Mouse (Mus musculus): ENCODE measurements around the gene Casr.

Casr gene

DNA sequence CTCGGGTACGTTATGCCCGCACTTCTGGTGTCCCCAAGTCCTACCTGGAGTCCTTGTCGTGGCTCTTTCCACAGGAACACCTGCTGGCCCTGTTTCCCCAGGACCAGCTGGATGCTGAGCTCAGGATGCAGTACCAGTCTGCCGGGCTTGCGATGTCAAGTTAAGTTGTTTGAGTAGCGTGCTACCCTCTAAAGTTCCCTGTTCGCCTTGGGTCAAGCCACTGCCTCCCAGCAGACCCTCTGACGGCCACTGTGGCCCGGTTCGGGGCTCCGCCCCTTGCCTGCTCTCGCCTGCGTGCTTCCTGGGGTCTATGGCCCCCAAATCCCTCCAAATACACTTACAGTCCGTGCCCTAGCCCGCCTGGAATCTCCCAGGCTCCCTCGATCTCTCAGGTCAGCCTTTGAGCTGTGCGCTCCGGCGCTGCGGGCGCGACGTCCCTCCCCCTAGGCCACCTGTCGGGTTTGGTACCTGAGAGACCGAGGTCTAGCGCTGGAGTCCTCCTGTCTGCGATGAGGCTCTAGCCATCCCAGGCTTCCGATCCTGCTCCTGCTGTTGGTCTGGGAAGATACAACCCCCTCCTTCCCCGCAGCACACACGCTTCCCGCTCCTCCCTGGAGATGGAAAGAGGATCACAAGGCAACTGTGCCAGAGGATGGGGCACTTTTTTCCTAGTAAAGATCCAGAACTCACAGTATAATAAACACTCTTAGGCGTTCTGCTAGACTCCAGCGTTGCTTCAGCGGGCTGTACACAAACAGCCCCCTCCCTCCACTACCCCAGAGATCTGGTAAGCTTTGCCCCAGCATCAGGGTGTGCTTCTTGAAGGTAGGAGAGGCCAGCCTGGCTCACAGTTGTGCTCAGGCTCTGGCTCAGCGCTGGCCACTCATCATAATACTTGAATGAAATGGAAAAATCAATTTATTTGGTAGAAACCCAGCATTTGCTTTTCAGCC is at the start of gene Casr:
Gene Casr (minus strand): TSS at position 756 of the 953 bp plus-strand sequence.
- DNase-seq, result no peak

DNA sequence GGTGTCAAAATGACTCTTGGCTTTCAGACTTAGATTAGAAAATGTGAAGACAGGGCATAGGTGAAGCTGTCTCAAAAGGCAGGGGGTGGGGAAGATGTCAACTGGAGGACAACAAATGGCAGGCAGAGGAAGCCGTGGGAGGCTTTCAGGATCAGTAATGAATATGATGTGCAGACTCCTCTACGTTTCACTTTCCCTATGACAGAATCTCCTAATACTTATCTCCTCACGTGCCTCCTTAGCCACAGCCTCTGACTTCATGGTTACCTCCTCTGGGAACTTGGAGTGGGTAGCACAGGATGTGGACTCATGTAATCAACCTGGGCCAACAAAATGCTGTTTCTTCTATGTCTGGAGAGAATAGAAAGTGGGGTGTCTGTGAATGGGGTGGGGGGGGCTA is 40.7 kb upstream of the Casr start:
- DNase-seq, result no peak

DNA sequence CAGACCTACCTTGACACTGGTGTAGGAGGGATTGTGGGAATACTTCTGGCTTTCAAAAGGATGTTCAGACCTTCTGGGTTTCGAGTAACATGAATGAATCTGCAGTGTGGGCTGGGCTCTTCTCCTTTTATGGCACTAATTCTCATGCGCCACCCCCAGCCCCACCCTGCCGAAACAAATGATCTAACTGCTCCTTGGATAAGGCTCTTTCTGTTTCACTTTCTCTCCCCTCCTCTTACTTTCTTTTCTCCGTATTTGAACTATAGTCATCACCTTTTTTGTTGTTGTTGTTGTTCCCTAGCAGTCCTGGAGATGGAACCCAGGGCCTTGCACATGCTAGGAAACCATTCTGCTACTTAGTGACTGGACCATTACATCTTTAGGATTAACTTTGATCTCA is 36.3 kb upstream of the Casr start:
- DNase-seq, result no peak

DNA sequence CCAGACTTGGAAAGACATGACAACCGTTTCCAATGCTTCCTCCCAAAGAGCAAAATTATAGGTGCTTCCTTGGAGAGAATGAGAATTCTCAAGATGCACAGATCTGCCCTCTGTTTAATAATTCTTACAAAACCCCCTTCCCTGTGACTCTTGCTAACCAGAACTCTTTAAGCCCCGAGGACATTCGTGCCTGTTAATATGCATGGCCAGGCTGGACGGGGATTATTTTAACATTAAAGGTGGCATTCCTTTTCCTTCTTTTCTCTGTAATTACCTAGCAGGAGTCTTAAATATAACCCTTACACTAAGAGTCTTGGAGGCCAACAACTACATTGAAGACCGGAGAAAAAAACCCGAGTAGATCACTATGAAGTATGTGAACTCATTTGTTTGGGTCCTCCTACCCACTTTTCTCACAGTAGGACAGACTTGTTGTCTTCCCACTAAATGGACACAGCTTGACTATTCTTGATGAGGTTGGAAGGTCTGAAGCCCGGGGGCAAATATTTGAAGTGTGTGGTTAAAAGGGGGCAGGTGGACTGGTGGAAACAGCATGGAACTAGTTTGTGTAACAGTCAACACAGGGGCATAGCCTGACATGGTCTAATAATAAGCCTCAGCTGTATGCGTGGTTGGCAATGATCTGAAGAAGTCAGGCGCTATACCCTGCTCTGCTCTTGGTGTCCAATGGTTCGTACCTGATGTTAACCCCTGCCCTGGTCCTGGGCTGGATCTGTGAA is 34.9 kb upstream of the Casr start:
- DNase-seq, result no peak

DNA sequence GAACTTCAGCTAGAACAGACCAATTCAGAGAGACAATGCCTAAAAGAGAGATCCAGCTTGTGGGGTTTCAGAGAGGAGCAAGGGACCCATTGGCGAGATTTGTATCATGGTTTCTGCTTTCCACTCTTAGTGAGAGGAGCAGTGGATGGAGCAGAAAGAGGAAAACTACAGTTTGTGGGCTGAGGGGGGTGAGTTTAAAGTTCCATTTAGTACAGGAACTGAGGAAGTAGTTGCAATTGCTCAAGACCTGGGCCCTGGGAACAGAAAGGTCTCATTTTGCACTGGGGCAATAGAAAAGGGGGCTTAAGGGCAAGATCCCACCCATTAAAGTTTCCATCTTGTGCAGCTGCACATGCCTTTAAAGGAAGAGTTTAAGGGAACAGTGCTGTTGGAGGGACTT is 28.0 kb upstream of the Casr start:
- DNase-seq, result no peak

DNA sequence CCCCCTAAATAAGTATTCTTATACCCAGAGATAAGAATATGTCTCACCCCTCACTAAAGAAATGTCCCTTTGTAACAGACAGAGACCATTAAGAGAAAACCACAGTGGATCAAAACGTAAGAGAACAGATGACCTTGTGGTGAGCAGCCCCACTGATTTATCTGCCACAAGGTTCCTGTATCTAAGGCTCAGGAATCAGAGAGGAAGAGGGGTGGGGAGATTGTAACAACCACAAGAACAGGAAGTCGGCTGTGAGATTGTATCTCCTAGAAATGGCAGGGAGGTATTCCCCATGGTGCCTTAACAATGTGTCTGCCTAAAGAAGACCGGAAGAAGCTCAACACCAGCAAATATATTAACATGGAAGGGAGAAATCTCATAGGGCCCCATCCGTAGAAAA is 26.0 kb upstream of the Casr start:
- no peak for DNase-seq

DNA sequence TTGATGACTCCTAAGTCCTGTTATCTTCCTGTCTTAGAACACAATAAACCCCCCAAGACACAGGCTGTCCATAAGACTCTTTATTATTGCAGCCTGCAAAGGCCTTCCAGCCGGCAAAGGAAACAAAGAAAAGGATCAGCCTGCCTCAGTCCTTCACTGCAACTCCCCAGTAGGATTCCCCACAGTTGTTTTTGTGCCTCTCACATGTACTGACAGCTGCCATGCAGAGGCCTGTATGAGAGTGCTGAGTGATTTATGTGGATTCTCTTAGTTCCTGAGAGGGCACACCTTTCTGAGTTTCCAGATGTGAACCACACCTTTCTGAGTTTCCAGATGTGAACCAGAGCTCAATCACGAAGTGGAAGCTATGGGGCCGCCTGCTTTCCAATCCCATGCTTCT is 20.1 kb upstream of the Casr start:
- DNase-seq, result no peak

DNA sequence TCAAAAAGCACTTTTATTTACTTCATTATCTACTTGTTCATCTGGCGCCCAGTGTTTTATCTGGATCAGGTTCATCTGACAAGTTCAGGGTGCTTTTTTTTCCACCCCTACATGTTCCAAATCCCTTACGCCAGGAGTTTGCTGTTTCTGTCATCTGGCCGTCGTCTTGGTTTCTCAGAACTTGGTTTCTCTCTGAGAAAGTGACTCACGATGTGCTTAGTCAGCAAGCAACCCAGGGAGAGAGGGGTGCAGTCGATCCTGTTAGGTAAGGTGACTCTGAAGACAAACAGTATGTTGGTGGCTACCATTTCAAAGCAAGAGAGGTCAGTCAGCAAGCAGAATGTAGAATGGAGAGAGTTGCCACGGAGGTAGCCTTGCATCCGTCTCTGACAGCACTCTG is 10.0 kb upstream of the Casr start:
- no peak for DNase-seq

DNA sequence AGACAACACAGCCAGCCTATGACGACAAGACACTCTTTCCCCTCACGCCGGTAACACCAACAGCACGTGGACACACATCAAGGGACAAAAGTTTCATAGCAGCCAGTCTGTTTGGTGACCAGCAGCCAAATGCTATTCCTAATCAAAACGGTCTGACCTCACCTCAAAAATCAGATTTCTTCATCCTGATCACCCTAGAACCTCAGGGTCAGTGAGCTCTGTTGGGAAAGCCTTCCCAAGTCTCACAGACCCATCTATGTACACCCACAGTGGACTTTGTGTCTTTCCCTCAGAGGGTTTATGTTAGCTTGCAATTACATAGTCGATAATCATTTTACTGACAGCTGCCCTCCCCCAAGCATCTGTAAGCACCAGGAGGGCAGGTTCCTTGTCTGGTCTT is 2.4 kb downstream of the Casr start:
- no peak for DNase-seq

DNA sequence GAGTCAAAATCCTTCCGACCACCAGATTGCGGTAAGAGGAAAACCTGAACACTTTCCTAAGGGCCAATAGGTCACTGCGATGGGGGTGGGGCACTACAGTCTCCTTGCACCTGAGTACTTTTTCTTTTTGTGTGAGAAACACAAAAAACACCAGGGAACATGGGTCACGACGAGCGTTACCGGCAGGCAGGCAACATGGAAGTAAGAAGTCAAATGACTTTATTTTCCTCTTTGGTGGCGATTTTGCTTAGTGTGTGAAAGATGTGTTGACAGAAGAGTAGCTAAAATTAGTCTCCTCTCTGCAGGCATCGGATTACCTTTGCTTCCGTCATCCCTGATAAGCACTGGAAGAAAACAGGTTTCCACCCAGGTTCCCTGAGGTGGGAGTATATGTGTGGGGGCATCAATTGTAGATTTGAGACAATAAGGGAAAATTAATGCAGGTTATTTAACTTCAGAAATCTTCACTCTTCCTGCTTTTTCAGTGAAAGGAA is 6.2 kb downstream of the Casr start:
- DNase-seq, result no peak

DNA sequence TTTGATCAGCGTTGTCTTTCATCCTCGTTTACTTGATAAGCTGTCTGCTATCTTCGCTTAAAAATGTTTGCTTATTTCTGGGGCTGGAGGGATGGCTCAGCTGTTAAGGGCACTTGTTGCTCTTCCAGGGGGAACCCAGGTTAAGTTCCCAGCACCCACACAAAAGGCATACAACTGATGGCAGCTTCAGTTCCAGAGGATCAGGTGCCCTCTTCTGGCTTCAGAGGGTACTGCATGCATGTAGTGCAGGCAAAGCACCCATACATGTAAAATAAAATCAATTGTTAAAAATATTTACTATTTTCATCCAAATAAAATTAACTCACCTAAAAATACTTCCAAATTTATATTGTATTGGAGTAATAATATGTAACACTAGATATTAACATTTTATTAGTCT is 8.3 kb downstream of the Casr start:
- DNase-seq, result no peak

DNA sequence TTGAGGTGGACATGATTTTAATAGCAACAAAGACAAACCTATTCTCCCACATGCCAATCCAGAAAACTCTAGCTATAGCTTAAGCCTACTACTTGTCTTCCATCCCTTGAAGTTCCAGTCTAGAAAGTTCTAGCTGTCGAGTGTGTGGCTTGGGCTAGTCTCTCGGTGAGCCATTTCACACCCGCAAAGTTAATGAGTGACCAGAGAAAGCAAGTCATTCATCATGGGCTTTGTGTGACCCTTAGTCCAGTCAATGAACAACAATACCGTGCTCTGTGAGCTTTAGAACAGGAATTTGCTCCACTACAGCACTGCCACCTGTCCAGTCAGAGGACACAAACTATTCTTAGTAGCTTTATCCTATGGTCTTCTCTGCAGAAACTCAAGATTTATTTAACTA is 16.6 kb downstream of the Casr start:
- DNase-seq, result no peak

DNA sequence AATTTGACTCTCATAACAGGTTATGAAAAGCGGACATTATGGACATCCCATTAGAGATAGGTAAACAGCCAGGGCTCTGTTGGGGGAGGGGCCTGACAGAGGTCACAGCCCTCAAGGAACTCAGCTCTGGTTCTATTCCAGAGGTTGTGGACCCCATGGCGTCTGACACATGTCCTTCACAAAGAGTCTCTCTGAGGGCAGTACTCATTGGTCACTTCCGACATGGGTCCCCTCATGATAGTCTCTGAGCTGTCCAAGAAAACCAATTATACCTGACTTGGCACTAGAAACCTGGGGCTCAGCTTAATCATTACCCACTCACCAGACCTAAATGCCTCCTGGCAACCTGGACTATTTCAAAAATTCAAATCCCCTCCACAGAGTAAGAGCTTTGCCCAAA is 18.9 kb downstream of the Casr start:
- no peak for DNase-seq

DNA sequence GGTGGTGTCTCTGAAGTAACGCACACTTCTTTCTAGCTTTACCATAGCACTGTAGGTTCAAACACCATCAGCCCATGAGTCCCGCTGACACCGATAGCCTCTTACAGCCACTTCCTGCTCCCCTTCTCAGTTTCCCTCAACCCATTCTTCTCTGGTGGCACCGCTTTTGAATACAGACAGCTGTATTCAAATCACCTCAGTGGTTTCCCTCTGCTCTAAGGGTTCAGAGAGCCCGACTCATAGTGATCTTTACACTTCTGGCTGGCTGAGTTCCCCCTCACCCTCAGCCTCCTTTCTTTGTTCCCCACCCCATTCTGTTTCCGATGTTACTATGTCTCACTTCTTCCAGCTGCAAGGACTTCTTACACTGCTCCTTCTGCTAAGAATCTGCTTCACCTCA is 21.1 kb downstream of the Casr start:
- no peak for DNase-seq

DNA sequence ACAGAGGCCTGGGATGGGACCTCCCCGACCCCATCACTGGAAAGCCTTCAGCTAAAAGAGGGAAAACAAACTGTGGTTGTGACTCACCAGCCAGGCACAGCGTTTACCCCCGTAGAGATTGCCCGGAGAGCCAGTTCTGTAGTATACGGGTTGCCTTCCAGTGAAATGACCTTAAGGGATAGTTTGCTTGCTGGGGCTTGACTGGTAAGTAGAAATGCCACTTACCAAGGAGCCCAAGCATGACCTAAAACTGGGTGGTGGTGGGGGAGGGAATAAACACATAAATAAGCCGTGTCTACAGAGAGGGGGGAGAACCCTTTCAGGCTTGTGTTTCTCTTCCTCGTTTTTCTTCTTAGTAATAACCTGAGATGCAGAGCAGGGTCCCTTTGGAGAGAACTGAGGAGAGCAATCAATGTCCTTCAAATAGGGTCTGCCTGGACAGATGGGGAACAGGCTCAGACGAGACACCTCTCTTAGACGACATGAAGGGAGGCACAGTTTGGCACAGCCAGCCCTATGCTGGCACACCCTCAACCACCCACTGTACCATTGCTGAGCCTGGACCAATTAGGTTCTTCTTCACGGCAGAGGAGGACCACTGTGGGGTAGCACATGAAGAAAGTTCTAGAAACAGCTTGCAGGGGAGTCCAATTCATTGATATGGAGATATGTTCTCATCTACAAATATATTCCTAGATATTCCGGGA is 28.8 kb downstream of the Casr start:
- no peak for DNase-seq

DNA sequence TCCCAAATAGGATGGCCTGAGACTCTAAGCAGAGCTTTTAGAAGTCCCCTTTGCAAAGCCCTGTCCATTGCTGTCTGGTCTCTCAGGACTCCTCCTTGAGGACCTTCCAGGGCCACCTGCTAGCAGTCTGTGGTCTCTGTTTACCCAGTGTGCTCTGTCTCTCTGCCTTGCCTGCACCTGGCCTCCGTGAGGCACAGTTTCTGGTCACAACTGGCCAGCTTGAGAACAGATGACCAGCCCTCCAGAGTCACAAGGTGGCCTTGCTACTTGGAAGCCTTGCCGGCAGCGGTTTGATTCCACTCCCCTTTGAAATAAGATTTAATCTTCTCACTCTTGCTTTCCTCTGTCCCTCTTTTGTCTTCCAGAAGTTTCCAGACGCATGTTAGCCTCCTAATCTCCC is 29.9 kb downstream of the Casr start:
- no peak for DNase-seq

DNA sequence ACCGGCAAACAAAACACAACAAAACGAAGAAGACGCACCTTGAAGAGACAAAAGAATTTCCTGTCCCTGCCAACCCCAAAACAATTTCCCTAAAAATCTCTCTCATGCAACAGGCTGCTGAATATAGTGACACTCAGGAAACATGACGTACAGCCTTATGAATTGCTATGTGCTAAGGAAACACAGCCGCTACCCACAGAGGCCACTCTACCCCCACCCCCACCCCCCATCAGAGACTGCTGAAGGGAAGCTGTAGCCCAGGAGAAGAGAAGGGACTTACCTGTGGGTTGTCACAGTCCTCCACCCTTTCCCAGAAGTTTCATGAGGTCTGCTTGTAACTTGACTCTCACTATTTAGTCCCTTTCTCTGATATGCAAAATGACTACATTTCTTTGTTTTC is 30.3 kb downstream of the Casr start:
- DNase-seq, result no peak

DNA sequence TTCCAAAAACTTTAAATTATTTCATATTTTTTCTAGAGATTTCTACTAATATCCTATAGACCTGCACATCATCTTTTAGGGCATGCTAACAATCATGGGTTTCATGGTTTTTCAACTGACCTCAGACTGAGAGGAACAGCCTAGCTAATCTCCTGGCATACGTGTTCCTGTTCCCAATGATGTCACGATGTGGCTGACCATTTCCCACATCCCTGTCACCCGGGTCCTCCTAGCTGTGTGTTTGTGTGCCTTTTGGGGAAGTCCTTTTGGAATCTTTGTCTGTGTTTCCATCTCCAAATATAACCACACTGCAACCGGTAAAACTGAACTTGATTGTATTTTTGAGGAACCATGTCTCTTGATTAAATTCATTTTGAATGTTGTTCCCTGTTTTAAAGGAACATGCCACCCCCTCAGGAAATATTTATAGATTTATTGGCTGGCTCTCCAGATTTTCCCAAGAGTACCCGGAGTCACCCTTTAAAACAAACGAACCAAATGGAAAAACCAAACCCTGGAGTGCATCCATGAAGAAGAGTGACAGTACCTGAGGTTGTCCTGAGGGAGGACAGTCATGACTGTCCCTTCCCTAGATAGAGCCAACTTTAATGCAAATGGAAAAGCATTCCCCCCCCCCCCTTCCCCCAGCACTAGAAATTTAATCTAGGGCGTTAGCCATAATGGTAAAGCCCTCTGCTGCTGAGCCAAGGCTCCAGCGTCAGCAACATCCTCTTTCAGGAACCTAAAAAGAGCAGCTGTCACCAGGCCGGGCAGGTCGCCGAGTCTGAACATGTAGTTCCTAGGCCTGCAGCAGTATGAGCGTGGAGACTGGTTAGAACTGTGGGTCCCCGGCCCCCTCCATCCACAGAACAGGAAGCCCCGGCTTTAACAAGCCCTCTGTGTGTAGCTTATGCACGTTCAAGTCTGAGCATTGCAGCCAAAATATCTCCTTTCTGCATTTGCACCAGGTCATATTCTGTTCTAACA is 31.1 kb downstream of the Casr start:
- DNase-seq, result no peak

DNA sequence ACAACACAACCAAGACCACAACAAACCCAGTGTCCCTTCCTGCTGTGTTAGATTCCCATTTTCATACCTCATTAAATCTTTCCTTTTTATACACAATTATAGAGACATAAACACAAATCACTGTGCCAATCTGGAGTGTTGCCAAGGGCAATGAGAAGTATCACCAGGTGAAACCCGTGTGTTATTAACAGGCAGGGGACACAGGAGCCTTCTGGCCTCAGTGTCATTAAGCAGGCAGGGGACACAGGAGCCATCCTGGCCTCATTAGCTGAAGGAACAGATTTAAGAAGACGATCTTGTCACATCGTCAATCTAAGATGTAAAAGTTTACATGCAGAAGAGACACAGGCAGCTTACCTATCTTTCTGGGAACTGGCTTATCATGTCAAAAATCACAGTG is 33.1 kb downstream of the Casr start:
- DNase-seq, result no peak

DNA sequence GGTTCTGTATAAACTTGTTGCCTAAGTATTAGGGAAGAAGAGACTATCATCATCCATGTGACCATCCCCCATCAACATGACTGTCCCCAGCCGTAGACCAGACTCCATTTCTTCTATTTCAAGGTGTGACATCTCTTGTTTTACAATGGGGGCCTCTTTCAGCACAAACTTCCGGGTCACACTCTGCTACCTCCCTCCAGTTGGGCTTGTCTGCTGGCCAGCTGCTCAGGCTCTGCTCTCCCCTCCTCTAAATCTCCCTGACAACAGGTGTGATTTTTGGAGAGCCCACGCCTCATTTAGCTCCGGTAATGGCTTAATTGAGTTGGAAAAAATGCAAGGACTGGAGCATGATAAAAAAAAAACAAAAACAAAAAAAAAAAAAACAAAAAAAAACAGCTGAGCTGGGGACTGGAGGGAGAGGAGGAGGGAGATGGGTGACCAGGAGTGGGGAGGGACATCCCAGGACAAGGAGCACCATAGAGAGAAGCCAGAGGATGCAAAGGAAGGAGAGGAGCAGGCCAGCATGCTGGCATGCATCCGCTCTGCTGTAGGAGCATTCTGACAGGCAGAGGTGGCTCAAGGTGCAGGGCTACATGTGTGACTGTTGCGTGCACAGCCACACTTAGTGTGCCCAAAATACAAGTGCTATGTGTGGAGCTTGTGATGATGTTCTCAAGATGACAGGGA is 35.2 kb downstream of the Casr start:
- no peak for DNase-seq

DNA sequence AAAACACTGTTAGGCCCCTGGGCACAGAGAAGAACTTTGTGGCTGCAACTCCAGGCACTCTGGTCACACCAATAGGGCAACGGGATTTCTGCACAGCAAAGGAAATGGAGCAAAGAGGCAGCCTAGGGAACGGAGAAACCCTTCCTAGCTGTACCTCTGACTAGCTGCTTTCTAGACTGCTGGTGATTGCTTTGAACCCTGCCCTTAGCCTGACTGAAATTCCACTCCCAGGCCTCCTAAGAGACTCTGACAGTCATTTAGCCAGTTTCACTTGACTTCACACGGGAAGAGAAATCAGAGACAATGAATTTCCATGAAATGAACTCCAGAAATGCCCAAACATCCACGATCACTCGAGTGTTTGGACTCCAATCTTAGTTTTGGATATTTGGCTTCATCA is 38.8 kb downstream of the Casr start:
- DNase-seq, result no peak

DNA sequence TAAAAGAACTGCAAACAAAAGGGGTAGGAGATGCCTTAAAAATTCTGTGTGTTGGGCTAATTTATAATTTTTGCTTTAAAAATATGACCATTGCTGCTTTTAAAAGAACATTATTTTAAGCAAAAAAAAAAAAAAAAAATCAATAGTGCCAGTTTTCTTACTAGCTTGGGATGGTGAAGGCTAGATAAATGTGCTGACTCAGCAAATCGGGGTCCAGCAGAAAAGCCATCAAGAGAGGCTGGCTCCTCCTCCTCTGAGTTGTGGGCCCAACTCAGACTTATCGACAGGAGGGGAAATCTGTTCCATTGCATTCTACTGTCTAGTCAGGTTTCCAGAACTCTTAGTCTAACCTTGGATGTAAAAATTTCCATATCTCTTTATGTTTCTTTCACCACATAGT is 45.6 kb downstream of the Casr start:
- no peak for DNase-seq
